Mouse (Mus musculus) kidney, adult 18-20 months (tissue): ENCODE results near the gene Rgl3.

Experiments used
- DNase-seq: peaks from one replicate; pipeline ENCODE4 v3.0.0; 2021

Rgl3 gene

GRCm38 (mm10) chr9:21989230-21990110, at the start of gene Rgl3:
Gene Rgl3 (minus strand): TSS chr9:21989446.
- peak; percentile 87 for DNase-seq

- DNase-seq: no peak
Measured at GRCm38 (mm10) chr9:22037826-22038225, 48.6 kb upstream of the Rgl3 start.

- no peak for DNase-seq
Measured at GRCm38 (mm10) chr9:22035300-22036044, 46.2 kb upstream of the Rgl3 start.

- DNase-seq: no peak
Measured at GRCm38 (mm10) chr9:22030386-22030785, 41.1 kb upstream of the Rgl3 start.

GRCm38 (mm10) chr9:22028467-22028866, 39.2 kb upstream of the Rgl3 start:
- no peak for DNase-seq

- no peak for DNase-seq
Measured at GRCm38 (mm10) chr9:22024592-22024991, 35.3 kb upstream of the Rgl3 start.

- DNase-seq: no peak
Measured at GRCm38 (mm10) chr9:22017208-22017825, 28.1 kb upstream of the Rgl3 start.

- no peak for DNase-seq
Measured at GRCm38 (mm10) chr9:22016245-22016644, 27.0 kb upstream of the Rgl3 start.

GRCm38 (mm10) chr9:22012731-22013130, 23.5 kb upstream of the Rgl3 start:
- no peak for DNase-seq

- no peak for DNase-seq
Measured at GRCm38 (mm10) chr9:22011055-22011454, 21.8 kb upstream of the Rgl3 start.

GRCm38 (mm10) chr9:22004546-22004945, 15.3 kb upstream of the Rgl3 start:
- DNase-seq: no peak

GRCm38 (mm10) chr9:22003163-22003554, 13.9 kb upstream of the Rgl3 start:
- no peak for DNase-seq

- peak; percentile 99 for DNase-seq
Measured at GRCm38 (mm10) chr9:22002194-22003162, 13.2 kb upstream of the Rgl3 start, which contains the start of the genes Ccdc151 and Prkcsh. Gene Ccdc151 (minus strand): TSS chr9:22002634. Gene Prkcsh (plus strand): TSS chr9:22002806.

GRCm38 (mm10) chr9:22001633-22002032, 12.4 kb upstream of the Rgl3 start:
- no peak for DNase-seq

- no peak for DNase-seq
Measured at GRCm38 (mm10) chr9:22000296-22000695, 11.1 kb upstream of the Rgl3 start.

- no peak for DNase-seq
Measured at GRCm38 (mm10) chr9:21996178-21996867, 7.1 kb upstream of the Rgl3 start.

GRCm38 (mm10) chr9:21992227-21992626, 3.0 kb upstream of the Rgl3 start:
- DNase-seq: no peak

GRCm38 (mm10) chr9:21988421-21989101, 685 bp downstream of the Rgl3 start:
- peak; percentile 79 for DNase-seq

- DNase-seq: peak; percentile 20
Measured at GRCm38 (mm10) chr9:21987592-21988342, 1.5 kb downstream of the Rgl3 start.

GRCm38 (mm10) chr9:21983911-21984310, 5.3 kb downstream of the Rgl3 start:
- no peak for DNase-seq
